Mouse (Mus musculus) CH12.LX (cell line): ENCODE measurements around the gene Mon1a. TPM values are rescaled to one million over a fixed set of nuclear protein-coding genes. Genes with fewer than 3 reads are reported as not detected.

ENCODE experiments used
- polyA plus RNA-seq: library from polyadenylated mRNA; unstranded; fragments of >175 nt; gene quantifications from 2 replicates; pipeline ENCODE4 v1.2.1, GENCODE M21; 2012; ENCODE audit warnings: low read depth; ENCODE audit not compliant: insufficient read length
- total RNA-seq, 2 experiments: library from RNA; depleted of rRNA; stranded (reverse); fragments of 300-350 nt in 1 of 2; fragments of >200 nt in 1 of 2; gene quantifications; 2 replicates each; pipeline ENCODE4 v1.2.3; 2012 to 2014

The Mon1a gene
- total and polyA plus RNA-seq, 3 experiments: 13.6 to 19.5 (median 15.3) TPM

Other genes with a start within 250 kb of the Mon1a start
- gene Slc38a3, start 218.6 kb upstream of the Mon1a start, total RNA-seq (2012; rRNA removed): 0.04 TPM in 1 of 2 replicates, not detected in the other
- gene Slc38a3, start 218.6 kb upstream of the Mon1a start, total RNA-seq (2014; rRNA removed): not detected in 2 replicates
- not detected in 2 replicates for gene Slc38a3, start 218.6 kb upstream of the Mon1a start, polyA plus RNA-seq
- not detected in 2 replicates for gene Gnat1, start 208.4 kb upstream of the Mon1a start, total RNA-seq (2012; rRNA removed)
- gene Gnat1, start 208.4 kb upstream of the Mon1a start, total RNA-seq (2014; rRNA removed): not detected in 2 replicates
- 2.0 and 3.0 TPM in 2 replicates for gene Gnat1, start 208.4 kb upstream of the Mon1a start, polyA plus RNA-seq
- 0.50 and 1.1 TPM in 2 replicates for gene Sema3f, start 177.7 kb upstream of the Mon1a start, total RNA-seq (2012; rRNA removed)
- gene Sema3f, start 177.7 kb upstream of the Mon1a start, total RNA-seq (2014; rRNA removed): 0.24 TPM in 1 of 2 replicates, not detected in the other
- gene Sema3f, start 177.7 kb upstream of the Mon1a start, polyA plus RNA-seq: 0.36 and 1.6 TPM in 2 replicates
- 67.6 and 74.5 TPM in 2 replicates for gene Rbm5, start 117.2 kb upstream of the Mon1a start, total RNA-seq (2012; rRNA removed)
- 83.6 and 85.3 TPM in 2 replicates for gene Rbm5, start 117.2 kb upstream of the Mon1a start, total RNA-seq (2014; rRNA removed)
- 83.6 and 92.8 TPM in 2 replicates for gene Rbm5, start 117.2 kb upstream of the Mon1a start, polyA plus RNA-seq
- gene Rbm6, start 14.9 kb upstream of the Mon1a start, total RNA-seq (2012; rRNA removed): 39.1 and 42.3 TPM in 2 replicates
- gene Rbm6, start 14.9 kb upstream of the Mon1a start, total RNA-seq (2014; rRNA removed): 43.3 and 48.9 TPM in 2 replicates
- 48.8 and 56.6 TPM in 2 replicates for gene Rbm6, start 14.9 kb upstream of the Mon1a start, polyA plus RNA-seq
- gene Mst1r, start 18.7 kb downstream of the Mon1a start, total RNA-seq (2012; rRNA removed): not detected in 2 replicates
- not detected in 2 replicates for gene Mst1r, start 18.7 kb downstream of the Mon1a start, total RNA-seq (2014; rRNA removed)
- gene Mst1r, start 18.7 kb downstream of the Mon1a start, polyA plus RNA-seq: not detected in 2 replicates
- not detected in 2 replicates for gene Actl11, start 40.3 kb downstream of the Mon1a start, total RNA-seq (2012; rRNA removed)
- not detected in 2 replicates for gene Actl11, start 40.3 kb downstream of the Mon1a start, total RNA-seq (2014; rRNA removed)
- gene Actl11, start 40.3 kb downstream of the Mon1a start, polyA plus RNA-seq: not detected in 2 replicates
- gene Camkv, start 47.5 kb downstream of the Mon1a start, total RNA-seq (2012; rRNA removed): not detected in 2 replicates
- not detected in 2 replicates for gene Camkv, start 47.5 kb downstream of the Mon1a start, total RNA-seq (2014; rRNA removed)
- not detected in 2 replicates for gene Camkv, start 47.5 kb downstream of the Mon1a start, polyA plus RNA-seq
- 21.6 and 27.0 TPM in 2 replicates for gene Traip, start 62.0 kb downstream of the Mon1a start, total RNA-seq (2012; rRNA removed)
- gene Traip, start 62.0 kb downstream of the Mon1a start, total RNA-seq (2014; rRNA removed): 25.0 and 25.6 TPM in 2 replicates
- 33.0 and 51.4 TPM in 2 replicates for gene Traip, start 62.0 kb downstream of the Mon1a start, polyA plus RNA-seq
- 21.3 and 21.7 TPM in 2 replicates for gene Uba7, start 87.4 kb downstream of the Mon1a start, total RNA-seq (2012; rRNA removed)
- gene Uba7, start 87.4 kb downstream of the Mon1a start, total RNA-seq (2014; rRNA removed): 25.2 and 26.0 TPM in 2 replicates
- gene Uba7, start 87.4 kb downstream of the Mon1a start, polyA plus RNA-seq: 25.5 and 27.8 TPM in 2 replicates
- not detected in 2 replicates for gene Gm20661, start 94.9 kb downstream of the Mon1a start, total RNA-seq (2012; rRNA removed)
- gene Gm20661, start 94.9 kb downstream of the Mon1a start, total RNA-seq (2014; rRNA removed): not detected in 2 replicates
- gene Gm20661, start 94.9 kb downstream of the Mon1a start, polyA plus RNA-seq: 0.29 and 0.41 TPM in 2 replicates
- 25.8 and 28.0 TPM in 2 replicates for gene Inka1, start 97.7 kb downstream of the Mon1a start, total RNA-seq (2012; rRNA removed)
- 18.9 and 25.2 TPM in 2 replicates for gene Inka1, start 97.7 kb downstream of the Mon1a start, total RNA-seq (2014; rRNA removed)
- 23.5 and 30.2 TPM in 2 replicates for gene Inka1, start 97.7 kb downstream of the Mon1a start, polyA plus RNA-seq
- not detected in 2 replicates for gene Cdhr4, start 104.3 kb downstream of the Mon1a start, total RNA-seq (2012; rRNA removed)
- 0.35 and 0.82 TPM in 2 replicates for gene Cdhr4, start 104.3 kb downstream of the Mon1a start, total RNA-seq (2014; rRNA removed)
- gene Cdhr4, start 104.3 kb downstream of the Mon1a start, polyA plus RNA-seq: 0.79 and 2.0 TPM in 2 replicates
- not detected in 2 replicates for gene Gm20662, start 108.2 kb downstream of the Mon1a start, total RNA-seq (2012; rRNA removed)
- gene Gm20662, start 108.2 kb downstream of the Mon1a start, total RNA-seq (2014; rRNA removed): 1.2 TPM in 1 of 2 replicates, not detected in the other
- gene Gm20662, start 108.2 kb downstream of the Mon1a start, polyA plus RNA-seq: 0.31 TPM in 1 of 2 replicates, not detected in the other
- 34.7 and 40.7 TPM in 2 replicates for gene Ip6k1, start 114.3 kb downstream of the Mon1a start, total RNA-seq (2012; rRNA removed)
- gene Ip6k1, start 114.3 kb downstream of the Mon1a start, total RNA-seq (2014; rRNA removed): 23.3 and 27.1 TPM in 2 replicates
- 25.6 and 26.0 TPM in 2 replicates for gene Ip6k1, start 114.3 kb downstream of the Mon1a start, polyA plus RNA-seq
- 20.9 and 33.4 TPM in 2 replicates for gene Gmppb, start 161.1 kb downstream of the Mon1a start, total RNA-seq (2012; rRNA removed)
- gene Gmppb, start 161.1 kb downstream of the Mon1a start, total RNA-seq (2014; rRNA removed): 17.9 and 18.4 TPM in 2 replicates
- gene Gmppb, start 161.1 kb downstream of the Mon1a start, polyA plus RNA-seq: 19.2 and 21.8 TPM in 2 replicates
- 2.0 and 3.1 TPM in 2 replicates for gene Amigo3, start 165.0 kb downstream of the Mon1a start, total RNA-seq (2012; rRNA removed)
- 1.7 and 2.2 TPM in 2 replicates for gene Amigo3, start 165.0 kb downstream of the Mon1a start, total RNA-seq (2014; rRNA removed)
- gene Amigo3, start 165.0 kb downstream of the Mon1a start, polyA plus RNA-seq: 3.3 and 4.4 TPM in 2 replicates
- gene Mst1, start 192.3 kb downstream of the Mon1a start, total RNA-seq (2012; rRNA removed): 33.2 and 59.6 TPM in 2 replicates
- 16.9 and 19.6 TPM in 2 replicates for gene Mst1, start 192.3 kb downstream of the Mon1a start, total RNA-seq (2014; rRNA removed)
- 19.7 and 21.4 TPM in 2 replicates for gene Mst1, start 192.3 kb downstream of the Mon1a start, polyA plus RNA-seq
- 28.8 and 32.3 TPM in 2 replicates for gene Rnf123, start 195.2 kb downstream of the Mon1a start, total RNA-seq (2012; rRNA removed)
- gene Rnf123, start 195.2 kb downstream of the Mon1a start, total RNA-seq (2014; rRNA removed): 6.6 and 10.0 TPM in 2 replicates
- gene Rnf123, start 195.2 kb downstream of the Mon1a start, polyA plus RNA-seq: 40.4 and 50.0 TPM in 2 replicates
- 69.5 and 75.6 TPM in 2 replicates for gene Apeh, start 206.5 kb downstream of the Mon1a start, total RNA-seq (2012; rRNA removed)
- gene Apeh, start 206.5 kb downstream of the Mon1a start, total RNA-seq (2014; rRNA removed): 28.8 and 36.2 TPM in 2 replicates
- gene Apeh, start 206.5 kb downstream of the Mon1a start, polyA plus RNA-seq: 53.2 and 66.6 TPM in 2 replicates